Mouse (Mus musculus): ENCODE measurements at regions not wholly inside any gene's neighbourhood (a gene's known extent, or its start where the extent isn't known, plus 50 kb on each side); places are given as distances from the start of the nearest gene placed in this dataset.

- no peak for DNase-seq (ENCODE audit: low read depth, low spot score)
Measured at GRCm38 (mm10) chr2:179200495-179200894, 241.7 kb upstream of the Cdh4 start.

- DNase-seq (ENCODE audit: low read depth, low spot score), result peak; percentile 12
Measured at GRCm38 (mm10) chr2:179210164-179210805, 231.9 kb upstream of the Cdh4 start.

- no peak for DNase-seq (ENCODE audit: low read depth, low spot score)
Measured at GRCm38 (mm10) chr2:179216773-179217172, 225.5 kb upstream of the Cdh4 start.

GRCm38 (mm10) chr2:179228096-179228495 lies 214.1 kb upstream of the Cdh4 start:
- DNase-seq (ENCODE audit: low read depth, low spot score), result no peak

GRCm38 (mm10) chr2:179231708-179232354 lies 210.4 kb upstream of the Cdh4 start:
- DNase-seq (ENCODE audit: low read depth, low spot score), result no peak

GRCm38 (mm10) chr2:179238166-179238565 lies 204.1 kb upstream of the Cdh4 start:
- DNase-seq (ENCODE audit: low read depth, low spot score), result peak; percentile 86

- no peak for DNase-seq (ENCODE audit: low read depth, low spot score)
Measured at GRCm38 (mm10) chr2:179260892-179261291, 181.3 kb upstream of the Cdh4 start.

GRCm38 (mm10) chr2:179263888-179264287 lies 178.3 kb upstream of the Cdh4 start:
- no peak for DNase-seq (ENCODE audit: low read depth, low spot score)

GRCm38 (mm10) chr2:179265436-179265835 lies 176.8 kb upstream of the Cdh4 start:
- peak; percentile 36 for DNase-seq (ENCODE audit: low read depth, low spot score)

- peak; percentile 32 for DNase-seq (ENCODE audit: low read depth, low spot score)
Measured at GRCm38 (mm10) chr2:179277204-179277886, 164.9 kb upstream of the Cdh4 start.

GRCm38 (mm10) chr2:179277887-179278282 lies 164.3 kb upstream of the Cdh4 start:
- DNase-seq (ENCODE audit: low read depth, low spot score), result no peak

- DNase-seq (ENCODE audit: low read depth, low spot score), result peak; percentile 17
Measured at GRCm38 (mm10) chr2:179282276-179282675, 160.0 kb upstream of the Cdh4 start.

- DNase-seq (ENCODE audit: low read depth, low spot score), result no peak
Measured at GRCm38 (mm10) chr2:179290394-179290793, 151.8 kb upstream of the Cdh4 start.

- no peak for DNase-seq (ENCODE audit: low read depth, low spot score)
Measured at GRCm38 (mm10) chr2:179291046-179291563, 151.1 kb upstream of the Cdh4 start.

- DNase-seq (ENCODE audit: low read depth, low spot score), result no peak
Measured at GRCm38 (mm10) chr2:179291958-179292357, 150.3 kb upstream of the Cdh4 start.

- DNase-seq (ENCODE audit: low read depth, low spot score), result no peak
Measured at GRCm38 (mm10) chr2:179292566-179292965, 149.7 kb upstream of the Cdh4 start.

GRCm38 (mm10) chr2:179293114-179293513 lies 149.1 kb upstream of the Cdh4 start:
- DNase-seq (ENCODE audit: low read depth, low spot score), result no peak

- DNase-seq (ENCODE audit: low read depth, low spot score), result no peak
Measured at GRCm38 (mm10) chr2:179297057-179297456, 145.2 kb upstream of the Cdh4 start.

- no peak for DNase-seq (ENCODE audit: low read depth, low spot score)
Measured at GRCm38 (mm10) chr2:179303765-179304164, 138.5 kb upstream of the Cdh4 start.

- peak; percentile 43 for DNase-seq (ENCODE audit: low read depth, low spot score)
Measured at GRCm38 (mm10) chr2:179307286-179307931, 134.8 kb upstream of the Cdh4 start.

- DNase-seq (ENCODE audit: low read depth, low spot score), result no peak
Measured at GRCm38 (mm10) chr2:179307932-179308303, 134.3 kb upstream of the Cdh4 start.

GRCm38 (mm10) chr2:179318046-179318445 lies 124.2 kb upstream of the Cdh4 start:
- no peak for DNase-seq (ENCODE audit: low read depth, low spot score)

Measured in brain, adult 2 months (tissue).